Comparison of ENCODE assay signal across 8 mouse cellular contexts in the genomic region with DNA sequence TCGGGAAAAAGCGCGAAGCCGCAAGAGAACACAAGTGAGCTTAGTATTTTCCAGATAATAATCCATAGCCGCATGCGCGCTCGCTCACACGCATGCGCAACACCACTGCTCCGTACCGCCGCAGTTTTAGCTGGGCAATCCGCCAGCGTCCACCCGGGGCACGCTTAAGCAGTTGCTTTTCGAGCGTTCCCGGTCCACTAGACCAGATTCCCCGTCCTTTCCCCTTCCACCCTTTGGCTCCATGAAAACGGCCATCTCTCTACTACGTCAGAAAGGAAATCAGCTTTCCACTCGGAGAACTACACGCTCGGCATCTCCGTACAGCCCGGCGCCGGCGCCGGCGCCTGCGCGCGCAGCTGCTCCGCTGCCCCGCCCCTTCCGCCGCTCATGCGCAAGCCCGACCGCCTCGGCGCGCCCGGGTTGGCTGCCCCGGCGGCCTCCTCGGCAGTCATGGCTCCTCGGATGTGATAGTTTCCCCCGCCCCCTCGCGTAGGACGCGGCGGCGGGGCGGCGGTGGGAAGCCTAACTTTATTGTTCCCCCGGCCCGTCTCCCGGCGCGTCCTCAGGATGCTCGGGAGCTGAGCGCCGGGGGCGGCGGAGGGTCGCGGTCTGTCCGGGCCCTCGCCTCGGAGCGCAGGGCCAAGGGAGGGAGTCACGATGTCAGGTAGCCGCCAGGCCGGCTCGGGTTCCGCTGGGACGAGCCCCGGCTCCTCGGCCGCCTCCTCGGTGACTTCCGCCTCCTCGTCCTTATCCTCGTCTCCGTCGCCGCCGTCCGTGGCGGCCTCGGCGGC. TPM values are rescaled to one million over a fixed set of nuclear protein-coding genes. Genes with fewer than 3 reads are reported as not detected.
DNase-seq lines count a peak whose midpoint lies in the region; ATAC-seq lines count a peak whose summit lies in the region.
"Not testable (repeated sequence)": the region's sequence is repeated elsewhere in the genome, so short reads cannot be mapped to it uniquely, and the experiment has no call there.

A gene (plus strand): TSS at position 540 of the 791 bp plus-strand sequence.

- under 1% methylated on average over 79 of the region's 97 CpGs for WGBS in hindbrain, embryonic 16.5 days
- WGBS in macrophage (ENCODE audit: missing documents) = under 1% methylated on average over 53 of the region's 97 CpGs

- H3K27me3 ChIP-seq in hindbrain, embryonic 16.5 days (replicated peaks; ENCODE audit: control insufficient read depth, insufficient read depth, low read length) = not testable (repeated sequence)

- H3K4me2 ChIP-seq in hindbrain, embryonic 16.5 days (ENCODE audit: low read length) = peak within 1 kb of the TSS; percentile 71

- peak within 1 kb of the TSS; percentile 85 for H3K9ac ChIP-seq in hindbrain, embryonic 16.5 days (ENCODE audit: low read depth, low read length)

- ATAC-seq in hindbrain, embryonic 16.5 days = peak; percentile 98

- not testable (repeated sequence) for H3K36me3 ChIP-seq in hindbrain, embryonic 16.5 days (ENCODE audit: control insufficient read depth, insufficient read depth, low read length); macrophage (ENCODE audit: inconsistent target)

- peak; percentile 93 for DNase-seq in T-cell, adult 2 months (ENCODE audit: low spot score)
- peak; percentile 91 to 93 for DNase-seq in cerebellum, postnatal 36 days
- DNase-seq in gastrocnemius, adult 18-20 months (ENCODE audit: low spot score) = peak; percentile 88
- peak; percentile 86 to 92 for DNase-seq in left cerebral cortex, adult 18-20 months (ENCODE audit: low spot score in 2 of 2)
- peak; percentile 93 for DNase-seq in right cerebral cortex, adult 18-20 months
- DNase-seq in urinary bladder, postnatal 10 days (ENCODE audit: low spot score) = peak; percentile 69

- peak within 1 kb of the TSS; percentile 96 for H3K27ac ChIP-seq in hindbrain, embryonic 16.5 days (ENCODE audit: low read depth, low read length)
- peak within 1 kb of the TSS; percentile 75 for H3K27ac ChIP-seq in macrophage

- peaks cover 44% of the 10 kb centered on the region for H3K79me2 ChIP-seq in macrophage (ENCODE audit: inconsistent target)

- H3K9me3 ChIP-seq in hindbrain, embryonic 16.5 days (ENCODE audit: control insufficient read depth, low read length) = not testable (repeated sequence)

- peaks cover 13% of the 10 kb centered on the region for H3K4me1 ChIP-seq in hindbrain, embryonic 16.5 days (ENCODE audit: control insufficient read depth, insufficient read depth, low read depth, low read length)

- H3K4me3 ChIP-seq in hindbrain, embryonic 16.5 days (ENCODE audit: low read length) = peak within 1 kb of the TSS; percentile 66
- H3K4me3 ChIP-seq in macrophage (ENCODE audit: inconsistent target) = peak within 1 kb of the TSS; percentile 77

RNA-seq across cellular contexts. Expression of the gene that starts here (rescaled TPM):
- 100 to 1,000 TPM; 143 to 144 TPM for total RNA-seq in gastrocnemius, adult 18-20 months (2021)
- 12.7 and 17.4 TPM in 2 replicates for polyA plus RNA-seq in hindbrain, embryonic 16.5 days (2015; fragmentation: Nextera tagmentation; extraction: Ambion mirVana)
- total RNA-seq in left cerebral cortex, adult 18-20 months (2021) = 100 to 1,000 TPM; 153 to 160 TPM
- 100 to 1,000 TPM; 278 to 811 (median 359) TPM for total RNA-seq in macrophage (2018; cell fraction: chromatin; rRNA removed)
- total RNA-seq in macrophage (2018; cell fraction: cytosol; rRNA removed) = 10 to 100 TPM; 51.6 to 91.6 (median 66.1) TPM
- 100 to 1,000 TPM; 145 to 417 (median 202) TPM for total RNA-seq in macrophage (2018; cell fraction: nucleus; rRNA removed)
- 55.3 to 135 TPM (median 58.5 TPM) in 3 replicates for polyA plus RNA-seq in macrophage (2018)

Comparison
In these comparisons a context has a peak if more than half of its experiments do, and no peak if none do; other contexts are left out.
1. Peak in every context shown above with its lines: DNase-seq, ATAC-seq, H3K4me3 ChIP-seq and H3K27ac ChIP-seq.